Mouse (Mus musculus): ENCODE measurements around the gene Gprin1.

- TF ChIP-seq CTCF (IDR thresholded peaks at IDR 0.05; ENCODE audit: extremely low read depth, insufficient read length, insufficient replicate concordance, low read depth, low read length), result no peak
- no peak for TF ChIP-seq POLR2A (IDR thresholded peaks at IDR 0.05; ENCODE audit: low read depth, low read length)
These were observed 44.4 kb upstream of the Gprin1 start for GRCm38 (mm10) chr13:54794002-54794577.
